Mouse (Mus musculus): ENCODE results near the gene Tmco1.
A peak's percentile ranks its signal among the peaks of the same experiment; 100 is the strongest.
"Not testable (repeated sequence)": the region's sequence is repeated elsewhere in the genome, so short reads cannot be mapped to it uniquely, and the experiment has no call there.

Gene Tmco1

DNA sequence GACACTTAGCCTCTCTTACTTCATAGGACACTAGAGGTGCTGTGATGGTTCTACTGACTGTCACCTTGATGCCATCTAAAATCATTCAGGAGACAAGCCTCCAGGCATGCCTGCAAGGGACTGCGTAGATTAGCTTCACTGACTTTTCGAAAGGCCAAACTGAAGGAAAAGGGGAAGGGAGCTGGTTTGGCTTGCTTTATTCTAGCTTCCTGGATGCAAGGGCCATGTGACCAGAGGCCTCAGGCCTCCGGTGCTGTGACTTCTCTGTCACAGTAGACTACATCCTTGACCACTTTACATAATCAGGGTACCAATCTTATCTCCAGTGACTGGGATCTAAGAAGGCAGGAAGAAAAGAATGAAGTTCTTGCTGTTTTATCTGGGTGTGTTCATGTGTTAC lies 28.2 kb downstream of the Tmco1 start:
- no peak for DNase-seq (ENCODE audit: low read depth)

DNA sequence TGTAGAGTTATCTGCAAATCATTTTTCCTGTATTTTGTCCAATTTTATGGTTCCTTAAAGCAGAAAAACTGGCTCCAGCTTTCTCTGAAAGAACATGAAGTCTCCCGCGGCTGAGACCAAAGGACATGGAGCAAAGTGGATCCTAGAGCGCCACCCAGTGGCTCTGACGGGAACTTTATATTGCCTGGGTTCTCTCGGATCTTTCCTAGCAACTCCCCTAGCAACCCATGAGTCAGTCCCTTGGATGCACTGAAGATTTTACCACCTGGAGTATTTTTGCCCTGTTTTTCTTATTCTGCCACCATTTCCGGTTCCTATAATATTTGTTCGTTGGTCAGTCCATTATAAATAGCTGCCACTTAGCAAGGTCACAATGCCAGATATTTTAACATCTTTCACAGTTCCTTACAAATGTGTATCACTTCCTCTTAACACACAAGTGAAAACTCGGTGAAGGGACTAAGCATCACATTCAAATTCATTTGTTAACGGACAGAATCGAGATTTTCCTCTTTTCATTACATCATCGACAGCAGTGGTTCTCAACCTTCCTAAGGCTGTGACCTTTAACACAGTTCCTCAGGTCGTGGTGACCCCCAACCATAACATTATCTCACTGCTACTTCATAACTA lies 29.4 kb downstream of the Tmco1 start:
- peak; percentile 92 for DNase-seq (ENCODE audit: low read depth)

DNA sequence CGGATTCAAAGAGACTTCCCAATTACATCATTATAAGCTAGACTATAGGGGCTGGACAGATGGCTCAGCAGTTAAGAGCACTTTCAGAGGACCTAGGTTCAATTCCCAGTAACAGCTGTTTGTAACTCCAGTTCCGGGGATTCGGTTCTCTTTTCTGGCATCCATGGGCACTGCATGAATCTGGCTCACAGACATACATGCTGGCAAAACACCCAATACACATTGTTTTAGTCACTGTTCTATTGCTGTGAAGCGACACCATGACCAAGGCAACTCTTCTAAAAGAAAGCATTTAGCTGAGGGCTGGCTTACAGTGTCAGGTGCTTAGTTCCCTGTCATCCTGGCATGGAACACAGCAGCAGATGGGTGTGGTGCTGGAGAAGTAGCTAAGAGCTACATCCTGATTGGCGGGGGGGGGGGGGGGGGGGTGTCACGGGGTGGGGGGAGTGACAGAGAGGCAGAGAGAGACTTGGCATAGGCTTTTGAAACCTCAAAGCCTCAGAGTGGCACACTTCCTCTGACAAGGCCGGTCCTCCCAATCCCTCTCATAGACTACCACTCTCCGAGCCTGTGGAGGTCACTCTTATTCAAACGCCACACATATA lies 31.1 kb downstream of the Tmco1 start:
- DNase-seq (ENCODE audit: low read depth), result no peak

DNA sequence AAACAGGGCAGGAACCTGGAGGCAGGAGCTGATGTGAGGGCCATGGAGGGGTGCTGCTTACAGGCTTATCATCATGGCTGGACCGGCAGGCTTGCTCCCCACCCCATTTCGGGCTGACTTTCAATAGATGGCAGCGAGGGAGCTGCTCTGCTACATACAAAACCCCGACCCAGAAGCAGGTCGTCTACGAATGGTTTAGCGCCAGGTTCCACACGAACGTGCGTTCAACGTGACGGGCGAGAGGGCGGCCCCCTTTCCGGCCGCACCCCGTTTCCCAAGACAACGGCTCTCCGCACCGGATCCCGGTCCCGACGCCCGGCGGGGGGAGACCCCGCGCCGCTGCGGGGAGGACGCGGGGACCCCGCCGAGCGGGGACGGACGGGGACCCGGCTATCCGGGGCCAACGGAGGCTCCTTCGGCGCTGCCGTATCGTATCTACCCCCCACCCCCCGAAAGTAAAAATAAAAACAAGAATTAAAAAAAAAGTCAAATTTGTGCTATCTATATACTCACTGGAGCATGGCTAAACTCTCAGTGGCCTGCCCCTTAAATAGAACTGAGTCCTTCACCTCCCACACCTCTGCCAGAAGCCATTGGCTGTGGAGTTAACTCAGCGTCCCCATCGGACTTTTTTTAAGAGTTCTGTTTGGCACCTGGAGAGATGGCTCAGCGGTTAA lies 32.1 kb downstream of the Tmco1 start:
- DNase-seq (ENCODE audit: low read depth), result peak; percentile 37

- no peak for DNase-seq (ENCODE audit: low read depth)
Measured at GRCm38 (mm10) chr1:167340910-167341528, 32.8 kb downstream of the Tmco1 start.

DNA sequence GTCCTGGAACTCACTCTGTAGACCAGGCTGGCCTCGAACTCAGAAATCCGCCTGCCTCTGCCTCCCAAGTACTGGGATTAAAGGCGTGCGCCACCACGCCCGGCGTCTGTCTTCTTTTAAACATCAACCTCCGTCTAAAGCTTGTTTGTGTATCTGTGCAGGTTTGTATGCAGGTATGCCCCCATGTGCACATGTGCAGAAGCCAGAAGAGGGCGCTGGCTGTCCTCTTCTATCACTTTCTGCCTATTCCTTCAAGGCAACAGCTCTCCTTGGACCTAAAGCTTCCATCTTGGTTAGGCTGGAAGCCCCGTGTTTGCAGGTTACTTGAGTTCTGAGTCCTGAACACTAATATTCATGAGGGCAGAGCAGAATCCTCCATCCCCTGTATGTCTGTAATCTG lies 34.7 kb downstream of the Tmco1 start:
- DNase-seq (ENCODE audit: low read depth), result no peak

DNA sequence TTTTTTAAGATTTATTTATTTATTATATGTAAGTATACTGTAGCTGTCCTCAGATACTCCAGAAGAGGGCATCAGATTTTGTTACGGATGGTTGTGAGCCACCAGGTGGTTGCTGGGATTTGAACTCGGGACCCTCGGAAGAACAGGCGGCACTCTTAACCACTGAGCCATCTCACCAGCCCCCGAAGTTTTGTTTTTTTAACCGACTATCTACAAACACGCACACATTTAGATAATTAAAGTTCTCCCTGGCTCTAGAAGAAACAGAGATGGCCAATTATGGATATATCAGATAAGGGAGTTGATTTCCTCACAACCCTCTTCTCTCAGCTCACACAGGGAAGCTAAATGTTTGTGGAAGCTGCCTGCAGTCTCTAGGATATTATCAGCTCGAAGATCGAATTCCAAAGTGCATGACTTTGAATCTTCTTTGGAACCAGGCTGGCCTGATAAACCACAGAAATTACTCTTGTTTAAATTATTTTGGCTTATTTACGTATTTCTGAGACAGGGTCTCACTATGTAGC lies 37.9 kb downstream of the Tmco1 start:
- DNase-seq (ENCODE audit: low read depth), result not testable (repeated sequence)

- not testable (repeated sequence) for DNase-seq (ENCODE audit: low read depth)
Measured at GRCm38 (mm10) chr1:167349206-167349605, 41.0 kb downstream of the Tmco1 start.

- DNase-seq (ENCODE audit: low read depth), result peak; percentile 91
Measured at GRCm38 (mm10) chr1:167349815-167350596, 41.8 kb downstream of the Tmco1 start, which contains the start of gene Aldh9a1. Aldh9a1 (plus strand) TSS chr1:167349991.

DNA sequence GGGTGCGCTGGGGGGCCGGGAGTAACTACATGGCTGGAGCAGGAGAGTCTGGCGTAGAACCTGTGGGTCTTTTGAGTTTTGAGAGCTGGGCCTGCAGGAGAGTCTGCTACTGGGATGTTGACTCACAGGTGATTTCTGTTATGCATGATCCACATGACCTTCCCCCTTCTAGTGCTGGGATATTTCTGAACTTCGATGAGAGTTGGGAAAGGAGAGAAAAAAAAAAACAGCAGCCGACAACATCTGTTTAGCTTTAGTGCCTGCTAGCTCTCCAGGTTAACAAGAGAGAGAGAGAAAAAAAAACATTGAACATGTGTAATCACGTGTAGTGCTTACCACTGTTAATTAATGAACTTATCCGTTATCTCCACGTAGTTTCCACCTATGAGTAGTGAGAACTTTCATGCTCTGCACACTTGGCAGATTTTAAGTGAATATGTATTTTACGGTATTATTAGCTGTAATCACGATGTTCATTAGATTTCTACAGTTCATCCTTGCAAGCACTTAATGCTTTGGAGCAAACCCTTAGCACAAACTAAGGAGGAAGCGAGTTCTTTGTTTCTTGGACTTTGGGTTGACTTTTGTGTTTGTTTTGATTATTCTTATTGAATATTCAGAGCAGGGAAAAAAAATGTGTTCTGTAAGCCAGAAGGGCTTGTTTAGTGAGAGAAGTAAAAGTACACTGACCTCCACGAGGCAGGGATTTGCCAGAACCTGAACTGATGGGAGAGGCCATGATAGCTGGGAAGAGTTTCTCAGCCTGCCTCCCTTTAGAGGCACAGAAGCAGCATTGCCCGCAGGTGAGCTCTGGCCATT lies 42.6 kb downstream of the Tmco1 start:
- DNase-seq (ENCODE audit: low read depth), result no peak

DNA sequence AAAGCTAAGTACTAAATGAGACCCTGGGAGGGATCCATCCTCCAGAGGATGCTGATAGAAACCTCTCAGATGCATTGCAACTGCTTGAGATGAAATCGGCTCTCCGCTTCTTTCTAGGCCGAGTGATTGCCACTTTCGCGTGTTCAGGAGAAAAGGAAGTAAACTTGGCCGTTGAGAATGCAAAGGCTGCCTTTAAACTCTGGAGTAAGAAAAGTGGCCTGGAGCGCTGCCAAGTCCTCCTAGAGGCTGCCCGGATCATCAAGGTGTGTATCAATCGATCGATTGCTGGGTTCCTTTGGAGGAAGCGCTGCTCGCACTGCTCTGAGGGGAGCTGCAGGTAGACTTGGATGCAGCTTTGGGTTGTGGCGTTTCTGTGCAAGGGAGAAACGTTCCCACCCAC lies 44.2 kb downstream of the Tmco1 start:
- no peak for DNase-seq (ENCODE audit: low read depth)

DNA sequence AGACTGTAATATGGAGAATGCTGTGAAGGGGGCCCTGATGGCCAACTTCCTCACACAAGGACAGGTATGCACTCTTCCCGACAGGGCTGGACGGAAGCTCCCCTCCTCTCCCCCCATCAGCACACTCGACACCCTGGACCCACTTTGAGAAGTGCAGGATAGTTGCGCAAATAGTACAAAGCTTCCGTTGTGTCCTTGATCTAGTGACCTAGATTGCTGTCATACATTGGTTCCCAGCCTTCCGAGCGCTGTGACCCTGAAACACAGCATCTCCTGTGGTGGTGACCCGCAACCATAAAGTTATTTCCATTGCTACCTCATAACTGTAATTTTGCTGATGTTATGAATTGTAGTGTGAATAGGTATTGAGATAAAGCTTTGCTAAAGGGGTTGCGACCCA lies 49.2 kb downstream of the Tmco1 start:
- no peak for DNase-seq (ENCODE audit: low read depth)

- no peak for DNase-seq (ENCODE audit: low read depth)
Measured at GRCm38 (mm10) chr1:167358731-167359130, 50.6 kb downstream of the Tmco1 start.

- no peak for DNase-seq (ENCODE audit: low read depth)
Measured at GRCm38 (mm10) chr1:167360268-167360667, 52.1 kb downstream of the Tmco1 start.

DNA sequence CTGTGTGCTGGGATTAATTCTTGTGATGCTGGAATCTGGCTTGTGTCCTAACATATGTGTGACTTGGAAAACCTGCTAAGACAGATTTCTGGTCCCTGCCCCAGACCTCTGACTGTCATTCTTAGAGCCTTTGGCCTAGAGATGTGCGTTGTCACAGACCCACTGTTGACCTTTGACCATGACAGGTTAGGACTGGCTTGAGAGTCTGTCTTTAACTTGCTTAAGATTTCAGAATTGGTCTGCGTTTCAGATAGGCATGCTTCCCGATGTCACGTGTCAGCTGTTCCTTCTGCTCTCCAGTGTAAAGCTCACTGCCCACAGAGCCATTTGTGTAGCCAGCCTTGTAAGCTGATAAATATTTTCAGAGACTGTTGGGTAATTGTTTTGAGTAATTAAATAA lies 54.6 kb downstream of the Tmco1 start:
- no peak for DNase-seq (ENCODE audit: low read depth)

- no peak for DNase-seq (ENCODE audit: low read depth)
Measured at GRCm38 (mm10) chr1:167363322-167363721, 55.1 kb downstream of the Tmco1 start.

- DNase-seq (ENCODE audit: low read depth), result no peak
Measured at GRCm38 (mm10) chr1:167365808-167366207, 57.6 kb downstream of the Tmco1 start.

DNA sequence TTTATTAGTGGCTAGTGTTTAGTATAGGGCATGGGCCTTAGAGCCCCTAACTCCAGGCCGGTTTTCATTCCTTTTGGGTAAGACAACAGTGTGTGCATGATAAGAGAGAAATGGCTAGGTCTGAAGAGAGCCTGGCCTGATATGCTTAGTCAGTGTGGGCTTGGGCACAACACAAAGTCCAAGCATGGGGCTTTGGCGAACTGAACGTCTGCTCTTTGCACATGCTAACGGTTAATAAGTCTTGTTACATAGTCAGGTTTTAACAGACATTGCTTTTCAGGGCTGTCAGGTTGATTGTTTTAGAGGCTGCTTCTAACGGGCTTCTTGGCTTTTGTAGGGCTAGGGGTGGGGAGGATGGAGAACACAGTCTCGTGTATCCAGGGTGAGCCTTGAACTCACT lies 58.4 kb downstream of the Tmco1 start:
- no peak for DNase-seq (ENCODE audit: low read depth)

DNA sequence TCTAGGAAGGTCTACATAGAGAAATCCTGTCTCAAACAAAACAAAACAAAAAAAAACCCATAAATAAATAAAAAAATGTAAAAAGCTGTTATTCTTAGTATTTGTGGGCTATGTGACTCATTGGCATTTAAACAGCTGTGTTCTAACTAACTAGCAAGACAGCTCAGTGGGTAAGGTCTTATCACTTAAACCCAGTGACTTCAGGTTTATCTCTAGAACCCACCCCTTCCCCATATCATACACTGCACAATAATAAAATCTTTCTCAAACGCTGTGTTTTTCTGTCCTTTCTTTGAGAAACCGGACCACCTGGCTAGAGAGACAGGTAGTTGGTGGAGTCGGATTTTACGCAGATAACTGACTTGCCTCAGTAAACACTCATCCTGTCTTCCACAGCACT lies 59.8 kb downstream of the Tmco1 start:
- DNase-seq (ENCODE audit: low read depth), result no peak

DNA sequence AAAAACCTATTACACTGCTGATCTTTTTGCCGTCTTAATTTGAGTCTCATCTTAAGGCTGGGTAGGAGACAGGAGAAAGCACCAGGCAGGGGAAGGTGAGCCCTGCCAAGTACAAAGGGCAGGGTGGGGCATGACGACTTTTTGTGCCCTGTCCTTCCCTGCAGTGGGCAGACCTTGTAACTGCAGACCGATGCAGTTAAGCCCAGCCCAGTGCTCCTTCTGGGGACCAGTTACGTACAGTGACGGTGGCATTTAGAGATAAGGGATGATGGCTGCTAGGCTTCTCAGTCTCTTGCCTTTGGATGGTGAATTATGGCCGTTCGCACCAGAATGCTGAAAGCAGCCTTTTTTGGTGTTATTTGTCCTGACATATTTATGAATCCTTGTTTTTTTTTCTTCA lies 60.3 kb downstream of the Tmco1 start:
- no peak for DNase-seq (ENCODE audit: low read depth)

GRCm38 (mm10) chr1:167369905-167370304 lies 61.7 kb downstream of the Tmco1 start:
- DNase-seq (ENCODE audit: low read depth), result peak; percentile 95

Data from induced T-regulatory cell, adult 2 months (primary cell).